Mouse (Mus musculus): ENCODE data around the gene Mrpl45. TPM values are rescaled to one million over a fixed set of nuclear protein-coding genes. Genes with fewer than 3 reads are reported as not detected.
"Not testable (repeated sequence)": the region's sequence is repeated elsewhere in the genome, so short reads cannot be mapped to it uniquely, and the experiment has no call there.

Gene Mrpl45
- total RNA-seq (2015) (17.2 and 19.8 TPM in 2 replicates), total RNA-seq (2017) (8.2 and 15.2 TPM in 2 replicates)

DNA sequence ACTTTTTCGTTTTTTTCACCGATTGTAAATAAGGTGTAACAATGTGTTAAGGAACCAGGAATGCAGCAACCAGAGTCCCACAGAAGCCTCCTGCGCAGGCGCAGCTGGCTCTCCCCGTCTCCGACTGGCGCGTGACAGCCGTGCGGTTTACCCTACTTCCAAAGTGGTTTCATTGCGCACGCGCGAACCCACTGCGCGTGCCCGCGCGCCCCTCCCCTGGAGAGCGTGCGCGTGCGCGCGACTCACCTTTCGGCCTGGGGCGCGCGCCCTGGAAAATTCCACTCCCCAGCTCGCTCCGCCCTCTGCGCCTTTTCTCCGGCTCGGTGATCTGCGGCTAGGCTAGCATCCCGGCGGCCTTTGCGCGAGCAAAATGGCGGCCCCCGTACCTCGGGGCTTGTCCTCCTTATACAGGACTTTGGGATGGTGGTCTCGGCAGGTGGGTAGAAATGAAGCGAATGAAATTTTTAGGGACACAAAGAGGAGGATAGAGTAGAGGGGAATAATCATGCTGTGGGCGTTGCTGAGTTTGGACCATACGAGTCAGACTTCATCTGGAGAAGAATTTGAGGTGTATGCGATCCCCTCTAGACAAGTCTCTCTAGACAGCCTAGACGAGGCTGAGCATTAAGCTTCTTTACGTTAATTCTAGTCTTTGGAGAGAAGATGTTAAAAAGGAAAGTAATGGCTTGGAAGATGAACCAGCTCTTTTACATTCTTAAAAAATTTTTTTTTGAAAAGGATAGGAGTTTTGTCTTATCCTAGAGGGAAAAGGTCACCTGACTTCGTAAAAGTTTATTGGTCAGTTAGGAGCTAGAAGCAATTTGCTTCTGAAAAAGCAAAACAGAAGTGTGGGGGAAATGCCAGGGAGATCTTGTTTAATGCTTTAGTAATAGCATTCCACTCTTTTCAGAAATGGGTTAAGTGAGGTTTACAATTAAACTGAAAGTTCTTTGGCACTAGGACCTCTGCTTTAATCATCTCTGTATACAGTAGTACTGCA, at the start of gene Mrpl45:
Gene Mrpl45, plus strand, starts transcription at position 213 of the 1,000 bp plus-strand sequence.
- ATAC-seq (ENCODE audit: poor library complexity, severe bottlenecking), result peak; percentile 99

GRCm38 (mm10) chr11:97266544-97266943, 49.0 kb upstream of the Mrpl45 start:
- not testable (repeated sequence) for ATAC-seq (ENCODE audit: poor library complexity, severe bottlenecking)

DNA sequence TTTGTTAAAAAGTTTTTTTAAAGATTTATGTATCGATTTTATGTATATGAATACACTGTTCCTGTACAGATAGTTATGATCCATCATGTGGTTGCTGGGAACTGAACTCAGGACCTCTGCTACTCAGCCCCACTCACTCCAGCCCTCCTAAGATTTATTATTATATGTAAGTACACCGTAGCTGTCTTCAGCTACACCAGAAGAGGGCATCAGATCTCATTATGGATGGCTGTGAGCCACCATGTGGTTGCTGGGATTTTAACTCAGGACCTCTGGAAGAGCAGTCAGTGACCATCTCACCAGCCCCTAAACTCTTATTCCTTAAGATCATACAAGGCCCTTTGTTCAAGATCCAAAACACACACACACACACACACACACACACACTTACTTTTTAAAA, 45.5 kb upstream of the Mrpl45 start:
- ATAC-seq (ENCODE audit: poor library complexity, severe bottlenecking), result not testable (repeated sequence)

DNA sequence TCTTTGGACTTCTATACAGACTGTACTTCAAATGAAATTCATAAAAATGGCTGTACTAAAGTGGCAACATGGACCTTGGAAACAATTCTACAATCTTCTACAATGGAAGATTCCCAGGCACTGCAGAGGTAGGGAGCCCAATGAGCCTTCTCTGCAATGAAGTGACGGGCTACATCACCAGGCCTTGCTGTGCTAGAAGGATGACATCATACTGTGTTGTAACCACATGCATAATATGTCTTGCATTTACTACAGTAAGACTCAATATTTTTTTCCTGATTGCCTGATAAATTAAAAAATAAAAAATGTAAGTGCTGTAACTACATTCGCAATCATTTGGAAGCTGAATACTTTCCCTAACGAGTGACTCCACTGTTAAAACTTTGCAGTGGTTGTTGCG, 42.7 kb upstream of the Mrpl45 start:
- no peak for ATAC-seq (ENCODE audit: poor library complexity, severe bottlenecking)

GRCm38 (mm10) chr11:97273613-97274012, 41.9 kb upstream of the Mrpl45 start:
- ATAC-seq (ENCODE audit: poor library complexity, severe bottlenecking), result no peak

GRCm38 (mm10) chr11:97274947-97275346, 40.6 kb upstream of the Mrpl45 start:
- ATAC-seq (ENCODE audit: poor library complexity, severe bottlenecking), result not testable (repeated sequence)

DNA sequence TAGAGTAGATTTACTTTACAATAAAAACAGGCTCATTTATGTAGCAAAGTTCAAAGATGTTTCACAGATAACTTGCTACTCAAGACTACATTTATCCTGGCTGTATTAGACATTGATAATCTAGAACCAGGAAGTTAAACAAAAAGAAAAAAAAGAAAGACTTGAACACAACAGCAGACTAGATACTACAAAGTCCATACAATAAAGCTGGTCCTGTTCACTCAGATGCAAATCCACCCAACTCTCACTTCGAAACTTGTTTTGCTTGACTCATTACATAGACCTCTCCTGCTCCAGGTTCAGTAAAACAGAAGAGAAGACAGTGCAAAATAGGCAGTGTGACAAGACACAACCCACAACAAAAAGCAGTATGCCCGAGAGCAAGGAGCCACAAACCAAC, 40.2 kb upstream of the Mrpl45 start:
- no peak for ATAC-seq (ENCODE audit: poor library complexity, severe bottlenecking)

GRCm38 (mm10) chr11:97276019-97276418, 39.5 kb upstream of the Mrpl45 start:
- ATAC-seq (ENCODE audit: poor library complexity, severe bottlenecking), result no peak

- no peak for ATAC-seq (ENCODE audit: poor library complexity, severe bottlenecking)
Measured at GRCm38 (mm10) chr11:97277166-97277565, 38.4 kb upstream of the Mrpl45 start.

DNA sequence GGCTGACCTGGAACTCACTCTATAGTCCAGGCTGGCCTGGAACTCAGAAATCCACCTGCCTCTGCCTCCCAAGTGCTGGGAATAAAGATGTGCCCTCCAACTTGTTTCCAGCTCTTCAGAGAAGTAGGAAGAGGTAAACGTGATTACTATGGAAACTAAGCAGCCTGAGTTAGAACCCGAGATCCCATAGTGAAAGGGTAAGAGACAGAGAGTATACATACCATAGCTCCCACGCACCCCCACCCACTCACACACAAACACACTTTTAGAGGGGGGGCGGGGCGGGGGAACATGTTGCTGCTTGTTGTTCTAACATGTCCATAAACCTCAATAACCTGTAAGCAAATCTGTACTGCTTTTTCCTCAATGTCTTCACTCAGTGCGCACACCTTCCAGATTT, 37.1 kb upstream of the Mrpl45 start:
- no peak for ATAC-seq (ENCODE audit: poor library complexity, severe bottlenecking)

DNA sequence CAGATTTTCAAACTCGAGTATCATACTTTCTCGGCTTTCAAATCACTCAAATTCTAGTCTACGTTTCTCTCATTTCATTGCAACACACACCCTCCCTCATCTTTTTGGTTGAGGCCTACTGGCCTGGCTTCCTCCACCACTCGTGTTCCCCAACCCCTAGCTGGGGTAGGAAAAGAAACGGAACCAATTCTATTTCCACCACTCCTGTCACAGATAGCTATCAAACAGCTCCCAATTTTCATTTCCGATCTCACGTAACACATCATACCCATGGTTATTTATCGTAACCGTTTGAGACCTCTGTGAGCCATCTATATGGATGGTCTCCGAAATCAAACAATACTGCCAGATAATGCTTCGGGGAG, 36.5 kb upstream of the Mrpl45 start:
- ATAC-seq (ENCODE audit: poor library complexity, severe bottlenecking), result no peak

DNA sequence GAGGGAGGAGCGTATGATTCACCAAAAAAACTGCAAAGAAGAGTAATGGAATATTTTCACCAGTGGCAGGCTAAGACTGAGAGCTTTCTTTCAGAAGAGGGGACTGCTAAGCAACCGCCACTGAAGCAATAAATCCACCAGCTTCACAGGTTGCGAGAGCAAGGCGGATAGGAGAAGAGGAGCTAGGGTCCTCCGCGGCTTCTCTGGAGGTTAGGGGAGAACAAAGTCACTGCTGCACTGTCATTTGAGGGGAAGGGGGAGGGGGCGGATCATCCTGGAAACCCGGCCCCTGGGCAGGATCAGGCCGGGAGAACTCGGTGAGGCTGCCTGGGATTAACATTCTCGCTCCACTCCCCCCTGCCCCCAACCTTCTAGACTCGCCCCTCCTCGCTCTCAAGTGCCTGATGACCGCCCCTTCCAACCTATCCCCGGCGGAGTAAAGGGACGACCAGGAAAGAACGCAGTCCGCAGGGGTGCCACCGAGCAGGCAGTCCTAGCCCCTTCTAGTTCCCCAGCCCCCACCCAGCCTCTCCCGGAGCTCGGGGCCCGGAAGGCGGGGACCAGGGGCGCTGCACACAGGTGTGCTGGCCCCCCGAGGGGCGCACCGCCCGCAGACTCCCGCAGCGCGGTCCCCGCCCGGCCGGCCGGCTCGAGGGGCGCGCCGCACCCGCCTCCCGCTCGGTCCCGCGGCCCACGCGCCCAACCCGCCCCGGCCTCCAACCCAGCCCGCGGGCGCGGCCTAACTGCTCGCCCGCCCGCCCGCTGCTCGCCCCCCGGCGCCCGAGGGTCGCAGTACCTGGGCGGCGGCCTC, 35.9 kb upstream of the Mrpl45 start:
- ATAC-seq (ENCODE audit: poor library complexity, severe bottlenecking), result peak; percentile 45

DNA sequence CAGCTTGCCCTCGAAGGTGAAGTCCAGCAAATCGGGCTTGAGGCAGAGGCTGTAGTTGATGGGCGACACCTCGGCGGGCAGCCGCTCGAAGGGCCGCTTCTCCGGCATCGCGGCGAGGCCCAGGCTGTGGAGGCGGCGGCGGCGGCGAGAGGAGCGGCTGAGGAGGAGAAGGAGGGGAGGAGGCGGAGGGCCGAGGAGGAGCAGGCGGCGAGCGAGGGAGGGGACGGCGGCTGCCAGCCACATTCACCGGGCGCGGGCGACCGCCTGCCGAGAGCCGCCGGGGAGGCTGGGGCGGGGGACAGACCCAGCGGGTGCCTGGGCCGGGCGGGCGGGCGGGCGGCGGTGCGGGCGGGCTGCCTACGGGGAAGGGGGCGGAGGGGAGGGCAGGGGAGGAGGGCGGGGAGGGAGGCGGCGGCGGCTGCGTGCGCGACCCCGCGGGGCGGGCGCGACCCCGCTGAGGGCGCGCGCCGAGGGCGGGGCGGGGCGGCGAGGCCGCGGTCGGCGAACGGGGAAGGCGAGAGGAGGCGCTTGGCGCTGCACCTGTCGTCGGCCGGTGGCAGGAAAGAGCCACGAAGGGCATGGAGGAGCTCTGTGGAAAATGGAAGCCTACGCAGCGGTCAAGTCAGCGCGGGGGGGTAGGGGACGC, 35.2 kb upstream of the Mrpl45 start, which contains the start of gene Npepps:
Gene Npepps, minus strand, starts transcription at position 423 of the 646 bp plus-strand sequence.
- peak; percentile 79 for ATAC-seq (ENCODE audit: poor library complexity, severe bottlenecking)

DNA sequence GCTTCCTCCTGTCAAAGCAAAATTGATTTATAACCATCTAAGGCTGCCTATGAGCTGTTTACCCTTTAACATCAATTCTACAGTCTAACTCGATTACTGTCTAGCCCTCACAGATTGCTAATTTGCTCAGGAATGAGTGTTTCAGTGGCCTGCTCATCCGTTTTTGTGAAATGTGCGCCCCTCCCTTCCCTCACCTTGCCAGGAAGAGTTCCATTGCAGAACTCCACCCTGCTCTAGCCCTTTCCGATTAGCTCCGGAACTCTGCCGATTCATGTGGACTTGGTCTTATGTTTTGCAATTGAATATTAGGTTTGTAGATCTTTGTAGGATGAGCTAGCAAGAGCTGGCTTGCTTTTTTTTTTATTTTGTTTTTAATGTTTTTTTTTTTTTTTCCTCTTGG, 33.3 kb upstream of the Mrpl45 start:
- no peak for ATAC-seq (ENCODE audit: poor library complexity, severe bottlenecking)

DNA sequence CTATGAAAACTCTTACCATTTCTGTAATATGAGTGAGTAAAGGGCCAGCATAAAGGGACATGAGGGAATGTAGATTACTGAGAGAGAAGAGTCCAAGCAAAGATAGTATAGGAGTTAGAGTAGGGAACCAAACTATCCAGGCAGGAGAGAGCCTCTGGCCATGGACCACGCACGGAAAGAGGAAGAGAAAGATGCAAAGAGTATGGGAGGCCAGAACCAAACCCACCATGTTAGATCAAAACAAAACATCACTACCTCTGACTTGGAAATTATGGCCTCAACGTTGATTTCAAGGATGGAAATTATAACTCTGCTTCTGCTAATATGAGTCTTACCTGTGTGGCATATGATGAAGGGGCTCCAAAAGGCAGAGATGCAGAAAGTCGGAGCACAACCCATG, 30.7 kb upstream of the Mrpl45 start:
- ATAC-seq (ENCODE audit: poor library complexity, severe bottlenecking), result peak; percentile 34

DNA sequence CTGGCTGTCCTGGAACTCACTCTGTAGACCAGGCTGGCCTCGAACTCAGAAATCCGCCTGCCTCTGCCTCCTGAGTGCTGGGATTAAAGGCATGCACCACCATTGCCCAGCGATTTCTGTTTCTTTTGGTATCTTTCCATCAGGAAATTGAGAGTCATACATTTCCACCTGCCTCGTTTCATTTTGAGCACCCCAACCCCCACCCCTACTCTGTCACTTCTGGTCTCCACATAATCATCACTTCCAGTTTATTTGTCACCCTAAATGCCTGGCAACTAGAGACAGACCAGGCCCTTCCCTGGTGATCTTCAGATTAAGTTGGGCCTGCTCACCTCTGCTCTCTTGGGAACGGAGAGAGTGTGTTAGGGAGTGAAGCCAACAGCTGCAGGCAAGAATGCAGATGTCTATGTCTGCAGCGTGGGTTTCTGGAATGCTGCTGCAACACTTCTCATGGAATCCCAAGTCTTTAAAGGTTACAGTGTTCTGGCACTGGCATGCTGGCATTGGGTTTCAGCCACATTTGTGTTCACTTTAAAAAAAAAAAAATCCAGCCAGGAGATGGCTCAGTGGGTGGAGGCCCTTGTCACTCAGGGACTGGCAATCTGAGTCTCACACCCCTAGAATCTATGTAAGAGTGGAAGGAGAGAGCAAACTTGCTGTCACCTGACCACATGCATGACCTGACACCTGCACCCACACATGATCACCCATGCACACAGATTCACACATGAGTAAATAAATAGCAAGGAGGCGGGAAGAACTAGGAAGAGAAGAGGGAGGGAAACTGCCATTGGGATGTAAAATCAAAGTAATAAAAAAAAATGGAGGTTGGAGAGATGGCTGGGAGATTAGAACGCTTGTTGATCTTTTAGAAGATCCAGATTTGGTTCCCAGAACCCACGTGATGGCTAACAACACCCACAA, 29.4 kb upstream of the Mrpl45 start:
- no peak for ATAC-seq (ENCODE audit: poor library complexity, severe bottlenecking)

DNA sequence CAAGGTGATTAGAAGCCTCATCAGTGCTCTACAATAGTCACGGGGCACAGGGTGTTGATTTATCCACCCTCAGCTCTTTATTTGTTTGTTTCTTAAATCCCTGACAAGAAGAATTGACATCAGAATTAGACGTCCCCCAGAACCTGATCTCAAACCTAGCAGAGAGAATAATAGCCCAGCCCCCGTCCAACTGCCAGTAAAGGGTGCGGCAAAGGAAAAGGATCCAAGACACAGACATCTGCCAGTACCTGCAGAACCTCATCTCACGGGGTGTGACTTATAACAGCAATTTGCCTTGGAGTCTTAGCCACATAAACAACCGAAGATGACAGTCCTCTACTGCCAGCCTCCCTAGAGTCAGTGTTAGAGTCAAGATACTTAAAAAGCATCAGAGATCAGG, 28.5 kb upstream of the Mrpl45 start:
- no peak for ATAC-seq (ENCODE audit: poor library complexity, severe bottlenecking)

DNA sequence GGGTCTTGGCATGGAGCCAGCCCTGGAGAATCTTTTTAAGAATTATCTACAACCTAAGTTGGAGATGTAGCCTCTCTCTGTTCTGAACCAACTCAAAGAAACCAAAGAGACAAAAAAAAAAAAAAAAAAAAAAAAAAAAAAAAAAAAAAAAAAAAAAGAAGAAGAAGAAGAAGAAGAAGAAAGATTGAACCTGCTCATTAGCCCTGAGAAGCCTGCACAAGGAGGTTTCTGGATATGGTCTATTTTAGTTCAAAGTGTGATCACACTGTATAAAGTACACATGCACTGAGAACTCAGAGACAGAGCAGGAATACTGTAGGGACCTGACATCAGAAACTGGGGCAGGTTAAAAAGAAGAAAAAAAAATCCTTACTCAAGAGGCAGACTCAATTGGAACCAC, 27.9 kb upstream of the Mrpl45 start:
- no peak for ATAC-seq (ENCODE audit: poor library complexity, severe bottlenecking)

GRCm38 (mm10) chr11:97289276-97290230, 26.0 kb upstream of the Mrpl45 start:
- ATAC-seq (ENCODE audit: poor library complexity, severe bottlenecking), result no peak

Data from megakaryocyte, adult 5-6 weeks (primary cell).